Mouse (Mus musculus): Measurements from ENCODE around the gene Ppil3. TPM values are rescaled to one million over a fixed set of nuclear protein-coding genes. Genes with fewer than 3 reads are reported as not detected.

The Ppil3 gene
- total RNA-seq, 2 experiments from 2014 or later = 16.7 to 19.6 TPM

Other genes with a start within 250 kb of the Ppil3 start
- gene Aox4, start 235.1 kb downstream of the Ppil3 start, total RNA-seq (2021) = not detected
- gene Aox2, start 167.2 kb downstream of the Ppil3 start, total RNA-seq (2021) = under 1 TPM in 1 of 2 experiments, not detected in 1; 0.27 TPM
- gene Bzw1, start 52.6 kb downstream of the Ppil3 start, total RNA-seq (2021) = 10 to 100 TPM; 74.3 to 83.6 TPM
- gene Clk1, start 21.4 kb downstream of the Ppil3 start, total RNA-seq (2021) = 10 to 100 TPM; 80.3 to 95.1 TPM
- gene Nif3l1, start 335 bp downstream of the Ppil3 start, total RNA-seq (2021) = 10 to 100 TPM; 12.8 to 13.3 TPM
- gene Orc2, start 59.6 kb upstream of the Ppil3 start, total RNA-seq (2021) = 10 to 100 TPM in 1 of 2 experiments, 1 to 10 TPM in 1; 9.6 to 10.2 TPM
- gene Fam126b, start 140.8 kb upstream of the Ppil3 start, total RNA-seq (2021) = 10 to 100 TPM in 1 of 2 experiments, 1 to 10 TPM in 1; 10.0 to 10.4 TPM
- gene Ndufb3, start 140.9 kb upstream of the Ppil3 start, total RNA-seq (2021) = 100 to 1,000 TPM; 239 to 247 TPM

Data from heart, postnatal 14 days (tissue).